8 mouse cellular contexts compared by ENCODE assay signal in the genomic region with DNA sequence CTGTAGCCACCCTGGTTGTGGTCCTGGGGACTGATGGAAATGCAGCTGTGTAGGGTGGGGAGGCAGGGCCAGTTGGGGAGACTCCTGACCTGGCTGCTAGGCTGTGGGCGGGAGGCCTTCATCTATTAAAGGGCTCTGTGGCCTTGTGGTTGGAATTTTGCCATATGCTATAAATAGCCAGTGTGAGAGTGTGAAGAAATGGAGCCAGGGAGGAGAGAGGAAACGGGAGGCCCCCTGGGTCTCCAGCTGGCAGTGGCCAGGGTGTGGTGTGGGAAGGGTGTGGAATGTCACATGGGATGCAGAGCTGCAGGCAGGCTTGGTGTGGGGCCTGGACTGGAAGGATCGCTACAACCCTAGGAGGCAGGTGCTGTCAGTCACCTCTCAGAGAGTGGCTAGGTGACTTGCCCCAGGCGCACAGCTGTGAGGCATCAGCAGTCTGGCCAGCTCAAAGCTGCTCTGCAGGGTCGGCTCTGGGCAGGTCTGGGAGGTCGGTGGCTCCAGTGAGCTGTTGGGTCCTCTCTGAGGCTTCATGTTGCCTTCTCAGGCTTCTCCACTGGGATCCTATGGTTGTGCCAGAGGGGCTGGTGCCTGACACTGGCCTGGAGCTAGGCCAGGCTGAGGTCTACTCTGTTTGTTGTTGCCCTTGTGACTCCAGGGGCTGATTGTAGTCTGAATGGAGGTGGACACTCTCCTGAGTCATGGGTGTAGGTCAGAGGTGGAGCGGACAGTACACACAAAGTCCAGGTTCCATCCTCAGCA. TPM values are rescaled to one million over a fixed set of nuclear protein-coding genes. Genes with fewer than 3 reads are reported as not detected.
DNase-seq lines count a peak whose midpoint lies in the region; ATAC-seq and TF ChIP-seq lines count a peak whose summit lies in the region.

No protein-coding gene starts in this region.

- H3K36me3 ChIP-seq in forebrain, embryonic 14.5 days (ENCODE audit: control insufficient read depth, insufficient read depth, low read length), result peaks cover 31% of the 10 kb centered on the region
- peaks cover 64% of the 10 kb centered on the region for H3K36me3 ChIP-seq in hindbrain, embryonic 10.5 days
- peaks cover 29% of the 10 kb centered on the region for H3K36me3 ChIP-seq in limb, embryonic 13.5 days
- peaks cover 13% of the 10 kb centered on the region for H3K36me3 ChIP-seq in midbrain, postnatal 0 days (ENCODE audit: insufficient read depth, low read length)

- H3K4me1 ChIP-seq in forebrain, embryonic 14.5 days (ENCODE audit: control insufficient read depth, insufficient read depth, low read length), result peaks cover 18% of the 10 kb centered on the region
- H3K4me1 ChIP-seq in hindbrain, embryonic 10.5 days (replicated peaks), result peaks cover 34% of the 10 kb centered on the region
- H3K4me1 ChIP-seq in limb, embryonic 13.5 days, result peaks cover 55% of the 10 kb centered on the region
- H3K4me1 ChIP-seq in midbrain, postnatal 0 days (ENCODE audit: insufficient read depth, low read length), result peaks cover 3% of the 10 kb centered on the region

- intact Hi-C loops in left cerebral cortex, postnatal 4 days (cut with DNase I), result no loop called here
- intact Hi-C loops in left cerebral cortex, adult 2 months (cut with DNase I), result loop anchor here (5.0 kb wide), 1 partner anchor 273 kb away; no protein-coding TSS in a partner anchor

- no peak overlapping the region for H3K4me2 ChIP-seq in forebrain, embryonic 14.5 days (ENCODE audit: low read length)
- H3K4me2 ChIP-seq in limb, embryonic 13.5 days (replicated peaks), result peak overlapping the region; percentile 30; the same call in 1 of the 2 replicates
- no peak overlapping the region for H3K4me2 ChIP-seq in midbrain, postnatal 0 days (ENCODE audit: low read depth, low read length, poor library complexity, severe bottlenecking)

- H3K27ac ChIP-seq in left cerebral cortex, adult 2 months, result no peak overlapping the region
- H3K27ac ChIP-seq in forebrain, embryonic 14.5 days (ENCODE audit: low read depth, low read length), result peak overlapping the region; percentile 33; the same call in 1 of the 2 replicates
- H3K27ac ChIP-seq in hindbrain, embryonic 10.5 days, result peak overlapping the region; percentile 4; the same call in 1 of the 2 replicates
- H3K27ac ChIP-seq in limb, embryonic 13.5 days, result peak overlapping the region; percentile 52; the same call in 1 of the 2 replicates
- H3K27ac ChIP-seq in midbrain, postnatal 0 days (ENCODE audit: low read depth, low read length), result no peak overlapping the region; the same call in 1 of the 2 replicates

- 62% methylated on average over 7 of the region's 7 CpGs for WGBS in forebrain, embryonic 14.5 days
- WGBS in hindbrain, embryonic 10.5 days, result 69% methylated on average over 7 of the region's 7 CpGs
- WGBS in limb, embryonic 13.5 days, result 25% methylated on average over 7 of the region's 7 CpGs
- WGBS in midbrain, postnatal 0 days, result 59% methylated on average over 7 of the region's 7 CpGs

- 0 out of 2 replicates have a peak, but pooled peaks have one; percentile 19 for ATAC-seq in forebrain, embryonic 14.5 days
- peak; percentile 88 for ATAC-seq in limb, embryonic 13.5 days (ENCODE audit: low FRiP score, low read depth)
- 0 out of 2 replicates have a peak, but pooled peaks have one; percentile 29 for ATAC-seq in midbrain, postnatal 0 days (ENCODE audit: low FRiP score)

- H3K9me3 ChIP-seq in forebrain, embryonic 14.5 days (replicated peaks; ENCODE audit: control insufficient read depth, low read length), result no peaks in the 10 kb centered on the region
- no peaks in the 10 kb centered on the region for H3K9me3 ChIP-seq in hindbrain, embryonic 10.5 days
- no peaks in the 10 kb centered on the region for H3K9me3 ChIP-seq in limb, embryonic 13.5 days
- H3K9me3 ChIP-seq in midbrain, postnatal 0 days (ENCODE audit: low read length), result no peaks in the 10 kb centered on the region

- no peaks in the 10 kb centered on the region for H3K27me3 ChIP-seq in forebrain, embryonic 14.5 days (replicated peaks; ENCODE audit: control insufficient read depth, insufficient read depth, low read length)
- no peaks in the 10 kb centered on the region for H3K27me3 ChIP-seq in hindbrain, embryonic 10.5 days (ENCODE audit: insufficient read depth, poor library complexity, severe bottlenecking)
- no peaks in the 10 kb centered on the region for H3K27me3 ChIP-seq in limb, embryonic 13.5 days
- no peaks in the 10 kb centered on the region for H3K27me3 ChIP-seq in midbrain, postnatal 0 days (ENCODE audit: insufficient read depth, low read length)

- TF ChIP-seq CTCF in left cerebral cortex, adult 2 months (IDR thresholded peaks at IDR 0.05), result no peak
- TF ChIP-seq CTCF in midbrain, postnatal 0 days (IDR thresholded peaks at IDR 0.05), result no peak

- 0 out of 2 replicates have a peak overlapping the region, but pooled peaks have one; percentile 25 for H3K9ac ChIP-seq in forebrain, embryonic 14.5 days (ENCODE audit: low read length)
- H3K9ac ChIP-seq in limb, embryonic 13.5 days, result no peak overlapping the region; the same call in 1 of the 2 replicates
- H3K9ac ChIP-seq in midbrain, postnatal 0 days (replicated peaks; ENCODE audit: low read length, poor library complexity, severe bottlenecking), result no peak overlapping the region

- no peak overlapping the region for H3K4me3 ChIP-seq in left cerebral cortex, adult 2 months
- no peak overlapping the region for H3K4me3 ChIP-seq in forebrain, embryonic 14.5 days (ENCODE audit: low read depth, low read length)
- no peak overlapping the region for H3K4me3 ChIP-seq in hindbrain, embryonic 10.5 days
- no peak overlapping the region for H3K4me3 ChIP-seq in limb, embryonic 13.5 days
- H3K4me3 ChIP-seq in midbrain, postnatal 0 days (ENCODE audit: low read depth, low read length), result no peak overlapping the region

- DNase-seq in left cerebral cortex, postnatal 4 days, result peak; percentile 48
- DNase-seq in left cerebral cortex, adult 2 months (ENCODE audit: extremely low spot score in 1 of 2, low spot score in 2 of 2), result no peak
- peak; percentile 59 for DNase-seq in forebrain, embryonic 14.5 days (ENCODE audit: low spot score)
- no peak for DNase-seq in hindbrain, embryonic 10.5 days (ENCODE audit: low spot score)
- peak; percentile 70 for DNase-seq in midbrain, postnatal 0 days (ENCODE audit: low spot score)
- no peak for DNase-seq in spleen, adult 18-20 months
- DNase-seq in c-Kit-positive CD71-positive TER-119-positive erythroid progenitor cells, embryonic 14.5 days (ENCODE audit: low spot score), result no peak

RNA-seq across cellular contexts. Expression of gene Exog, which starts 19.3 kb away (rescaled TPM):
- total RNA-seq in left cerebral cortex, postnatal 4 days (2021), result 10 to 100 TPM; 28.8 to 29.0 TPM
- total RNA-seq in left cerebral cortex, adult 2 months (2021), result 10 to 100 TPM; 22.3 to 22.9 TPM
- 54.2 and 64.7 TPM in 2 replicates for polyA plus RNA-seq in forebrain, embryonic 14.5 days (2014; fragmentation: Nextera tagmentation; extraction: Ambion mirVana)
- polyA plus RNA-seq in hindbrain, embryonic 10.5 days (2016; fragmentation: Nextera tagmentation; extraction: Ambion mirVana), result 37.2 and 39.4 TPM in 2 replicates
- 40.7 and 42.3 TPM in 2 replicates for polyA plus RNA-seq in limb, embryonic 13.5 days (2015; fragmentation: Nextera tagmentation; extraction: Ambion mirVana)
- 26.0 and 29.2 TPM in 2 replicates for total RNA-seq in midbrain, postnatal 0 days (2014; rRNA removed)
- polyA plus RNA-seq in midbrain, postnatal 0 days (2015; fragmentation: Nextera tagmentation; extraction: Ambion mirVana), result 36.8 and 38.0 TPM in 2 replicates

RNA-seq across cellular contexts. Expression of gene Acvr2b, which starts 23.5 kb away (rescaled TPM):
- total RNA-seq in left cerebral cortex, postnatal 4 days (2021), result 10 to 100 TPM; 23.8 to 24.6 TPM
- 10 to 100 TPM; 16.9 to 19.1 TPM for total RNA-seq in left cerebral cortex, adult 2 months (2021)
- 25.9 and 27.5 TPM in 2 replicates for polyA plus RNA-seq in forebrain, embryonic 14.5 days (2014; fragmentation: Nextera tagmentation; extraction: Ambion mirVana)
- polyA plus RNA-seq in hindbrain, embryonic 10.5 days (2016; fragmentation: Nextera tagmentation; extraction: Ambion mirVana), result 74.3 and 80.3 TPM in 2 replicates
- polyA plus RNA-seq in limb, embryonic 13.5 days (2015; fragmentation: Nextera tagmentation; extraction: Ambion mirVana), result 23.1 and 26.3 TPM in 2 replicates
- 35.6 and 39.7 TPM in 2 replicates for total RNA-seq in midbrain, postnatal 0 days (2014; rRNA removed)
- 29.5 and 32.1 TPM in 2 replicates for polyA plus RNA-seq in midbrain, postnatal 0 days (2015; fragmentation: Nextera tagmentation; extraction: Ambion mirVana)

Comparison
In these comparisons a context has a peak if more than half of its experiments do, and no peak if none do; other contexts are left out.
1. DNase-seq: peak in left cerebral cortex, postnatal 4 days (single experiment), forebrain, embryonic 14.5 days (single experiment) and midbrain, postnatal 0 days (single experiment); none in left cerebral cortex, adult 2 months (0 of 2), hindbrain, embryonic 10.5 days (single experiment), spleen, adult 18-20 months (0 of 2) and c-Kit-positive CD71-positive TER-119-positive erythroid progenitor cells, embryonic 14.5 days (single experiment).
2. H3K27ac ChIP-seq: peak in forebrain, embryonic 14.5 days (single experiment), hindbrain, embryonic 10.5 days (single experiment) and limb, embryonic 13.5 days (single experiment); none in left cerebral cortex, adult 2 months (single experiment) and midbrain, postnatal 0 days (single experiment).
3. ATAC-seq: peak in every context shown above with its lines; median percentile 88 in limb, embryonic 13.5 days; 29 in midbrain, postnatal 0 days; 19 in forebrain, embryonic 14.5 days.